Mouse (Mus musculus) right cerebral cortex, postnatal 36 days (tissue): ENCODE measurements around the gene 2900011O08Rik.

Experiments
- DNase-seq, 2 experiments: peaks; one replicate each; pipeline ENCODE4 v3.0.0; 2022; ENCODE audit warnings: low spot score in 2 of 2, mixed read lengths in 1 of 2

Gene 2900011O08Rik

DNA sequence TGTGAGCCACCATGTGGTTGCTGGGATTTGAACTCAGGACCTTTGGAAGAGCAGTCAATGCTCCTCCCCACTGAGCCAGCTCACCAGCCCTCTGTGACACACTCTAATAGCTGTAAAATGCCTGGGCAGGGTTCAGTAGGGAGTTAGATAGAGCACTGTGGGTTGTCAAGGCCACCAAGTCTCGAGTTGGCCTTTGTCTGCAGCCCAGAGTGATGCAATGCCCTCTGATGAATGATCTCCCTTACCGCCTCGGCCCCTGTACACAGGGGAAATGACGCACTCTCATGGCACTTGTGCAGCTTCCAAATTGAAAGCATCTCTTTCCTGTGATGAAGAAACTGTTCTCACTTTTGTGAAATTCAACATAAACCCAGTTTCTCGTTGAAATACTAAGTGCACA, 145.4 kb downstream of the 2900011O08Rik start:
- DNase-seq = no peak

DNA sequence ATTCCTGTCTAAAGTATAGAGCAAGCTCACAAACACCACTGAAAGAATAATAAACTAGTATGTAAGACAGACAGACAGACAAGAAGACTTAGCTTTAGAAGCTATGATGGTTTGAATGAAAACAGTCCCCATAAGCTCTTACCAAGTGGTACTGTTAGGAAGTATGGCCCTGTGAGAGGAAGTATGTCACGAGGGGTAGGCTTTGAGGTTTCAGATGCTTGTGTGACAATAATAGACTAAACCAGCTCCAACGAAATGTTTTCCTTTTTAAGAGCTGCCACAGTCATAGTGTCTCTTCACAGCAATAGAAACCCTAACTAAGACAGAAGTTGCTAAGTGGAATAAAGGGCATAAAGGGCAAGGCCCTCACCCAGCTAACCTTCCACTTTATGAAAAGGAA, 148.6 kb downstream of the 2900011O08Rik start:
- no peak for DNase-seq

DNA sequence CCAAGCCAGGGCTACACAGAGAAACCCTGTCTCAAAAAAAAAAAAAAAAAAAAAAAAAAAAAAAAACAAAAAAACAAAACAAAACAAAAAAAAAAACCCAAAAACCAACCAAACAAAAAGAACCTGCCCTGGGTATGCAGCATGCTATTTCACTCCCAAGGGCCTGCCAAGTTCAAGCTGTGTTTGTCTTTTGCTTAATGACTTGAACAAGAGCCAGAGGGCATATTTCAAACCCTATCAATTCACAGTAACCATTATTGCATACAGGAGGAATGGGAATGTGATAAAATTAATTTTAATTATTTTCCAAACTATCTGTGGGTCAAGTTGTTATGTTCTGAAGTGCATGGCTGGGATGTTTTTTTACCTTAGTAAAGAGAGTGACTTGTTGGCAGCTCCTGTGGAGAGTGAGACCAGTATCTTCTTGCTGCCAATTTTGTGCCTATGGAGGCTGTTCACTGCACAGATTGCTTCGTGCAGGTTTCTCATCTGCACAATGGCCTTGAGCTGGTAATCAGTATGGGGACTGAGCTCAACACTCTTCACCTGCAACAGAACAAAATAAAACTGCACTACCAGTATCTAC, 151.7 kb downstream of the 2900011O08Rik start:
- no peak for DNase-seq

DNA sequence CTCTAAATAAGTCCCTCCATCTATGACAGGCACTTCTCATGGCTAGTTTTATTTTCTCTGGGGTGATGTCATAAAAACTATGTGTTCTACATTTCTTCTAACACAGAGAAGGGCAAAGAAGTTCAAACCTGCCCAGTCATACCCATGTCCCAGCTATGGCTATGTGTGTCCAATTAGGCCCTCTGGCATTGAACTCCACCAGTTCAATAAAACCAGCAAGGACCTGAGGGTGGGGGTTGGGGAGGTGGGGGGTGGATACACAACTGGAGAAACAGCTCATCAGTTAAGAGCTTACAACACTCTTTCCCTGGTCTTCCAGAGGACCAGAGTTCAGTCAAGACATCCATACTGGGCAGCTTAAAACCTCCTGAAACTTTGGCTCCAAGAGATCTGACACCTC, 152.7 kb downstream of the 2900011O08Rik start:
- no peak for DNase-seq

DNA sequence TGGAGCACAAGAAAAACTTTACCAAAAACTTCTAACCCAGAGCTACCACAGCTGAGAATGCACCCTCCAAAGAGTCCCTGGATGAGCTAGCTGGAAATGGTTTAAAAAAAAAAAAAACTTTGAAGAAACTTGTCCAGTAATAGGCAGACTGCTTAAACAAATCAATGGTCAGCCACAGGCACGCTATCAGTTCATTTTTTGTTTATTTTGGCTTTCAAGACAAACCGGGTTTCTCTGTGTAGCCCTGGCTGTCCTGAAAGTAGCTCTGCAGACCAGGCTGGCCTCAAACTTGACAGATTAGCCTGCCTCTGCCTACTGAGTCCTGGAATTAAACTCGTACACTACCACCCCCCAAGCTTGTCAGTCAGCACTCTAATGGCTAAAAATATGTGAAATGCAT, 156.9 kb downstream of the 2900011O08Rik start:
- DNase-seq = no peak

DNA sequence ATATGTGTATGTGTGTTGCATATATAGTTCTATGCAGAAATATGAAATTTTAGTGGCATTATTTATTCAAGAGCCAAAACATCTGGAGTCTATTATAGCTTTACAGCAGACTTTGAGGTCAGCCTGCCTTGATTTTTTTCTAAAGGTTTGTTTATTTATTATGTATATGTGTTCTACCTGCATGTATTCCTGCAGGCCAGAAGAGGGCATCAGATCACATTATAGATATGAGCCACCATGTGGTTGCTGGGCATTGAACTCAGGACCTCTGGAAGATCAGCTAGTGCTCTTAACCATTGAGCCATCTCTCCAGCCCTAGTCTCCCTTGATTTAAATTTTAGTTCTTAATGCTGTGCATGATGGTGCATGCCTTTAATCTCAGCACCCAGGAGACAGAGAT, 161.3 kb downstream of the 2900011O08Rik start:
- no peak for DNase-seq
